Mouse (Mus musculus) brain, embryonic 14.5 days (tissue): ENCODE measurements around the gene Crlf1. TPM values are rescaled to one million over a fixed set of nuclear protein-coding genes. Genes with fewer than 3 reads are reported as not detected.

Experiments
- DNase-seq: peaks from one replicate; pipeline ENCODE4 v3.0.0-alpha.2; 2011; ENCODE audit warnings: low read depth
- CTCF ChIP-seq: fragments of 200-500 bp; IDR thresholded peaks from 2 replicates; pipeline ENCODE4 v1.5.1; 2012; ENCODE audit warnings: inconsistent platforms, mild to moderate bottlenecking, moderate library complexity, borderline replicate concordance; ENCODE audit not compliant: insufficient read depth, insufficient read length; ENCODE audit errors: extremely low read depth
- POLR2A ChIP-seq: fragments of 200-500 bp; IDR thresholded peaks from 2 replicates; pipeline ENCODE4 v1.6.1; 2012; ENCODE audit warnings: mild to moderate bottlenecking, inconsistent platforms, borderline replicate concordance; ENCODE audit not compliant: poor library complexity, insufficient read depth, insufficient read length, severe bottlenecking; ENCODE audit errors: extremely low read depth
- polyA plus RNA-seq: library from polyadenylated mRNA; depleted of rRNA; stranded (reverse); fragments of >200 nt; gene quantifications from 2 replicates; pipeline ENCODE4 v1.2.3, GENCODE M21; 2012; rRNA removed

Gene Crlf1
- polyA plus RNA-seq, 1 experiment = 2.5 TPM

DNA sequence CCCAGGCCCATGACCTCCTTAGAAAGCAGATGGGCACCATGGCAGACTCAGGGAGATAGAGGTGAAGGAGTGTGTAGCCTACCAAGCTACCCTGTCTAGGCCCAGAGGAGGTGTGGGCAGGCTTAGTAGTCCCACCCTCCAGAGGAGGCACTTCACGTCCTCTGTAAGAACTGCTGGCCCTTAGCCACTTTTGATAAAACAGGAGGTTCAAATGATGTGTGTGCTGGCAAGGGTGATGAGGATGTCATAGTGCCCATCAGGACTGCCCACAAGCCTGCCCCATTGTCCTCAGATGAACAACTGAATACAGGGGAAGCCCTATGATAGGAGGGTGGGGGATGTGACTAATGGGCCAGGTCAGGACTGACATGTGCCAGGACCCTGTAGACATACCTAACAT, 59.9 kb downstream of the Crlf1 start:
- DNase-seq = no peak
- no peak for TF ChIP-seq CTCF
- TF ChIP-seq POLR2A = no peak

Other genes with a start within 250 kb of the Crlf1 start
- gene Homer3, start 210.3 kb upstream of the Crlf1 start, polyA plus RNA-seq = 68.5 and 80.2 TPM in 2 replicates
- 61.3 and 66.2 TPM in 2 replicates for gene Ddx49, start 190.7 kb upstream of the Crlf1 start, polyA plus RNA-seq
- gene Cope, start 190.6 kb upstream of the Crlf1 start, polyA plus RNA-seq = 263 and 350 TPM in 2 replicates
- 34.1 and 45.1 TPM in 2 replicates for gene Cers1, start 177.4 kb upstream of the Crlf1 start, polyA plus RNA-seq
- gene Gdf1, start 163.3 kb upstream of the Crlf1 start, polyA plus RNA-seq = 10.2 and 12.5 TPM in 2 replicates
- 20.5 and 40.3 TPM in 2 replicates for gene Upf1, start 139.9 kb upstream of the Crlf1 start, polyA plus RNA-seq
- gene Comp, start 119.6 kb upstream of the Crlf1 start, polyA plus RNA-seq = 0.12 and 0.64 TPM in 2 replicates
- gene Crtc1, start 53.6 kb upstream of the Crlf1 start, polyA plus RNA-seq = 49.7 and 77.0 TPM in 2 replicates
- 46.7 and 50.6 TPM in 2 replicates for gene Klhl26, start 16.2 kb upstream of the Crlf1 start, polyA plus RNA-seq
- gene Tmem59l, start 5.8 kb upstream of the Crlf1 start, polyA plus RNA-seq = 64.8 and 68.6 TPM in 2 replicates
- gene Rex1bd, start 13.6 kb downstream of the Crlf1 start, polyA plus RNA-seq = 175 and 234 TPM in 2 replicates
- gene Uba52, start 17.6 kb downstream of the Crlf1 start, polyA plus RNA-seq = 1,073 and 1,241 TPM in 2 replicates
- gene Fkbp8, start 34.6 kb downstream of the Crlf1 start, polyA plus RNA-seq = 485 and 597 TPM in 2 replicates
- gene Kxd1, start 34.8 kb downstream of the Crlf1 start, polyA plus RNA-seq = 44.5 and 52.0 TPM in 2 replicates
- 26.6 and 27.0 TPM in 2 replicates for gene Ell, start 46.3 kb downstream of the Crlf1 start, polyA plus RNA-seq
- 165 and 231 TPM in 2 replicates for gene Isyna1, start 101.2 kb downstream of the Crlf1 start, polyA plus RNA-seq
- 202 and 236 TPM in 2 replicates for gene Ssbp4, start 115.7 kb downstream of the Crlf1 start, polyA plus RNA-seq
- gene Lrrc25, start 123.0 kb downstream of the Crlf1 start, polyA plus RNA-seq = 1.4 TPM in 2 replicates
- gene Gdf15, start 139.3 kb downstream of the Crlf1 start, polyA plus RNA-seq = 0.23 and 0.26 TPM in 2 replicates
- 80.8 and 83.7 TPM in 2 replicates for gene Pgpep1, start 167.2 kb downstream of the Crlf1 start, polyA plus RNA-seq
- gene Lsm4, start 180.1 kb downstream of the Crlf1 start, polyA plus RNA-seq = 159 and 208 TPM in 2 replicates
- gene Jund, start 205.8 kb downstream of the Crlf1 start, polyA plus RNA-seq = 281 and 291 TPM in 2 replicates
- gene Iqcn, start 210.3 kb downstream of the Crlf1 start, polyA plus RNA-seq = 0.10 and 0.23 TPM in 2 replicates
- not detected in 2 replicates for gene Gm3336, start 225.4 kb downstream of the Crlf1 start, polyA plus RNA-seq
- gene Pde4c, start 230.6 kb downstream of the Crlf1 start, polyA plus RNA-seq = 0.40 and 0.58 TPM in 2 replicates